Mouse (Mus musculus): ENCODE data around the gene Ctsr. TPM values are rescaled to one million over a fixed set of nuclear protein-coding genes. Genes with fewer than 3 reads are reported as not detected.
"Not testable (repeated sequence)": the region's sequence is repeated elsewhere in the genome, so short reads cannot be mapped to it uniquely, and the experiment has no call there.

Gene Ctsr
- not detected for total RNA-seq (2021)
- long read RNA-seq, experiment 1: 0 reads
- long read RNA-seq, experiment 2: 0 reads

DNA sequence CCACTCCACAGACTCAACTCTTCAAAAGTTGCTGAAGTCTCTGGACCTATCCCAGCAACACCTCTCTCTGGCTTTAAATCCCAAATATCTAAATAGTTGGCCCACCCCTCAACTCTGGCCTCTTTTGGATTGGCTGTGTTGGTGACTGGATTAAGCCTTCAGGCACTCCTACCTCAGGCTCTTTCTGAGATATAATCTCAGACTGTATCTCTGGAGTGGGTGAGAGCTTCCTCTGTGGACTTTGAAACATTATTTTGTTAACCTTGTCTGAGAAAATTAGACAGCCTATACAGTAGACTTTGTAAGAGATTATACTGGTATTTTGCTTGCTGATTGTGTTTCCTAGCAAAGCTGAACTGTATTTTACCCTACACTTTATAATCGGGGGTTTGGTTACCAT is at the start of gene Ctsr:
Ctsr (minus strand) TSS at position 101 of the 400 bp plus-strand sequence.
- no peak for DNase-seq (ENCODE audit: low spot score in 2 of 2)

DNA sequence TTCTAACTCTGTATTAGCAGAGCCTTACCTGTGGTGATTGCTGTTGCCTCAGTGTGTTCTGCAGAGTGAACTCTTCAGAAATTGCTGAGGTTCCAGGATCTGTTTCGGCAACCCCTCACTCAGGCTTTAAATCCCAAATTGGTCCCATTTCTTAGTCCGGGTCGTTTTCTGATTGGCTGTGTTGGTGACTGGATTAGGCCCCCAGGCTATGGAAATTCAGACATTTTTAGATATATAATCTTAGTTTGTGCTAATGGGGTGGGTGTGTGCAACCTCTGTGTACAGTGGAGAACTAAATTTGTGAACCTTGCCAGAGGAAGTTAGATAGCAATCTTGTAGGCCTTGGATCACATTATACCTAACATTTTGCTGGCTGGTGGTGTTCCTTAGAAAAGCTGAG is 39.3 kb upstream of the Ctsr start, which contains the start of gene Cts6:
Cts6 (minus strand) TSS at position 101 of the 400 bp plus-strand sequence.
- DNase-seq (ENCODE audit: low spot score in 2 of 2): no peak

DNA sequence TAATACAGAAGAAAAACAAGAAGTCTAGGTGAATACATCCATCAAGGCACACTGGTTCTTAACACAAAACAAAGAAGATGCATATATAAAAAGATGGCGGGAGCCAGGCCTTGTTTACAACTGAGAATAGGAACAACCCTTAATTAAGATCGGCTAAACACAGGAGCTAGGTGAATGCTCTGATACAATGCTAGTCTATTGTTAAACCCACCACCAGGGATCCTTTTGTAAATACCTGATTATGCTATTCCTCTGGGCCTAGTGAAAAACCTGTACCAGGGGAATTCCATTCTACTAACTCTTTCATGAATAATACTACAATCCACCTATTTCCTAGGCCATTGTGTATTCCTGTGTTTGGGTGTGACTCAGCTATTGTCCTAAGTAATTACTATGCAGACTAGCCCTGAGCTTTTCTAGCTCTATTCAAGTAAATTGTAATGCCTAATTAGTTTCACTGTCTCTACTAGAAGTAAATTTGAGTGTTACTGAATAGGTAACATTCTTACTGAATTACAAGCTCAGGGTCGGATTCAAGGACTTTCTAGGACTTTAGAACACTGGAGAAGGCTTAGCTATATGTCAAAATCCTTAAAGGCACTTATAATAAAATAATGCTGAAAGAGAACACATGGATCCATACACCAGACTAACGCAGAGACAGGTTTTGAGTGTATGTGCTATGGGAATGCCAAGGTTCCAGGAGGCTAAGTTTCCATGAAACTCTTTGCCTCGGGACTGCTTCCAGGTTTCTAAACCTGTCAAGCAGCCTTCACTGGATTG is 21.3 kb upstream of the Ctsr start:
- DNase-seq (ENCODE audit: low spot score in 2 of 2): not testable (repeated sequence)

DNA sequence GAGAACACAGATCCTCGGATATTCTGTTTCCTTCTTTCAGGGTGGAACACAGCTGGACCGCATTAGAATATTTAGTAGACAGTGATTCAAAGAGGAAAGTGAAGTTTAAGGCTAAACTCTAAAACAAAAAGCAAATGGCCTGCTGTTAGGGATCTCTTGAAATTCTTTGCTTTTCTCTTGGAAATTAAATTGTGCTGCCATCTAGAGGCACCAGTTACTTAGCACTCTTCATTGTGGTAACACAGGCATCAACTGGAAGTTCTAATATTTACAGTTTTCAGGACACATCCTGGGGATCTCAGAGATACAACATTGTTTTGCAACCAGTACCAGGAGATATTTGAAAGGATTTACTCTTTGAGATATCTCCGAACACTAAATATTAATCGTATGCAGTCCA is 566 bp upstream of the Ctsr start:
- no peak for DNase-seq (ENCODE audit: low spot score in 2 of 2)

Other genes starting within 250 kb of the Ctsr start
- not detected for gene Gm49393, start 228.7 kb downstream of the Ctsr start, total RNA-seq (2021)
- gene Gm49391, start 227.7 kb downstream of the Ctsr start, total RNA-seq (2021): 1 to 10 TPM; 2.0 to 2.2 TPM
- 10 to 100 TPM; 33.0 to 41.6 TPM for gene Ctla2a, start 227.6 kb downstream of the Ctsr start, total RNA-seq (2021)
- not detected for gene Tpbpa, start 222.3 kb downstream of the Ctsr start, total RNA-seq (2021)
- under 1 TPM in 1 of 2 experiments, not detected in 1; 0.27 TPM for gene Ctsj, start 158.3 kb downstream of the Ctsr start, total RNA-seq (2021)
- not detected for gene Ctsq, start 123.6 kb downstream of the Ctsr start, total RNA-seq (2021)
- gene Cts6, start 39.2 kb upstream of the Ctsr start, total RNA-seq (2021): not detected
- gene Cts8, start 91.1 kb upstream of the Ctsr start, total RNA-seq (2021): not detected
- not detected for gene Gm49398, start 124.6 kb upstream of the Ctsr start, total RNA-seq (2021)
- gene Cts7, start 193.9 kb upstream of the Ctsr start, total RNA-seq (2021): not detected

Data from adrenal gland, adult 18-20 months (tissue).